Mouse (Mus musculus): Measurements from ENCODE around the gene Nr6a1. TPM values are rescaled to one million over a fixed set of nuclear protein-coding genes. Genes with fewer than 3 reads are reported as not detected.

The Nr6a1 gene
- total RNA-seq, 1 experiment = 40.7 TPM

DNA sequence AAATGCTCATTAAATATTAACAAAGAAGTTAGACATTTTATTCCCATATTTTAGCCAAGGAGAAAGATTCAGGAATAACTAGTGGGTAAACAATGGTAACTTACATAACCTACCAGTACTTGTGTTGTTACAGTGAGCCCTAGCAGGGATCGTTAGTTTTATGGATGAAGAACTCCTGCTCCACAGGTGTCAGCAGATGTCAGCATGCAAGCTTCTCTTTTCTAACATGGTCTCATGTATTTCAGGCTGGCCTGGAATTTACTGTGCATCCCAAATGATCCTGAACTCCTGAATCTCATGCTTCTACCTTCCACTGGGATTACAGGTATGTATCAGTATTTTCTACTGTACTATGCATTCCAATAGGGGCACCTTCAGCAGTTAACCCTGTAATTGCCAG lies 54.8 kb downstream of the Nr6a1 start:
- no peaks in the 10 kb centered on the region for H3K36me3 ChIP-seq (ENCODE audit: control insufficient read depth, insufficient read depth, low read length, poor library complexity, severe bottlenecking)
- in situ Hi-C loops (cut with MboI; ENCODE audit: low sequenced_read_pairs in 2 of 2, unreplicated experiment in 2 of 2) = no loop called here

DNA sequence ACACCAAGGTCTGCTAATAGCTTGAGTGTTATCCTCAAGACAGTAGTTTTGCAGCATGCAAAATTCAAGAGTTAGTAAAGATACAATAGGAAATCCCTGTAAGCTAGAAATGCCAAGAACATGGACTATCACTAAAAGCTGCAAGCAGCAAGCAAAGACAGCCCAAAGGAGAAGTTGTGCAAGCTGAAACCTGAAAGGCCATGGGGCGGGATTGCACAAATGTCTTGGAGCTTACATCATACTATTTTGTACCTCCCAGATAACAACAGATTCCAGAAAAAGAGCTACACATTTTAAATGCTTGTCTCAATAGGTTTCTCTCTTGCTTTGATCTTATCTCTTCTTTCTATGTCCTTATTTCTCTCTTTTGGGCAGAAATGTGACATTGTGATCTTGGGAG lies 60.8 kb downstream of the Nr6a1 start:
- no peak overlapping the region for H3K27ac ChIP-seq (ENCODE audit: insufficient read depth, low read depth, low read length, poor library complexity, severe bottlenecking)
- TF ChIP-seq CHD2 (IDR thresholded peaks at IDR 0.05; ENCODE audit: low read depth, low read length) (no peak), ZC3H11A (IDR thresholded peaks at IDR 0.05; ENCODE audit: borderline replicate concordance, low read depth, low read length) (no peak), MAFK (IDR thresholded peaks at IDR 0.05; ENCODE audit: insufficient read depth, low read depth, low read length) (no peak), HCFC1 (IDR thresholded peaks at IDR 0.05; ENCODE audit: borderline replicate concordance, insufficient read depth, low read length) (no peak), ZNF384 (IDR thresholded peaks at IDR 0.05; ENCODE audit: low read depth, low read length) (no peak)
- no peaks in the 10 kb centered on the region for H3K36me3 ChIP-seq (ENCODE audit: control insufficient read depth, insufficient read depth, low read length, poor library complexity, severe bottlenecking)
- no peak for DNase-seq (ENCODE audit: low read depth, low spot score)
- H3K4me1 ChIP-seq (ENCODE audit: control insufficient read depth in 2 of 2, insufficient read depth in 2 of 2, low read length in 2 of 2, poor library complexity in 1 of 2) = no peaks in the 10 kb centered on the region
- no peak overlapping the region for H3K9ac ChIP-seq (ENCODE audit: insufficient read depth, low read depth, low read length, poor library complexity, severe bottlenecking)
- H3K9me3 ChIP-seq (ENCODE audit: control insufficient read depth, insufficient read depth, low read depth, low read length) = no peaks in the 10 kb centered on the region
- no peak overlapping the region for H3K4me3 ChIP-seq (ENCODE audit: insufficient read depth in 1 of 2, low read depth in 1 of 2, low read length in 2 of 2, poor library complexity in 1 of 2, severe bottlenecking in 1 of 2)
- in situ Hi-C loops (cut with MboI; ENCODE audit: low sequenced_read_pairs in 2 of 2, unreplicated experiment in 2 of 2) = no loop called here

More for the DNA sequence above, 54.8 kb downstream of the Nr6a1 start:
- H3K9ac ChIP-seq (ENCODE audit: insufficient read depth, low read depth, low read length, poor library complexity, severe bottlenecking) = no peak overlapping the region
- DNase-seq (ENCODE audit: low read depth, low spot score) = no peak
- TF ChIP-seq ZNF384 (IDR thresholded peaks at IDR 0.05; ENCODE audit: low read depth, low read length) = no peak
- no peak for TF ChIP-seq ZC3H11A (IDR thresholded peaks at IDR 0.05; ENCODE audit: borderline replicate concordance, low read depth, low read length)
- no peak for TF ChIP-seq CHD2 (IDR thresholded peaks at IDR 0.05; ENCODE audit: low read depth, low read length)
- no peak for TF ChIP-seq MAFK (IDR thresholded peaks at IDR 0.05; ENCODE audit: insufficient read depth, low read depth, low read length)
- no peak for TF ChIP-seq HCFC1 (IDR thresholded peaks at IDR 0.05; ENCODE audit: borderline replicate concordance, insufficient read depth, low read length)
- no peaks in the 10 kb centered on the region for H3K9me3 ChIP-seq (ENCODE audit: control insufficient read depth, insufficient read depth, low read depth, low read length)
- H3K4me1 ChIP-seq (ENCODE audit: control insufficient read depth in 2 of 2, insufficient read depth in 2 of 2, low read length in 2 of 2, poor library complexity in 1 of 2) = peaks cover 0 to 2% of the 10 kb centered on the region in 2 experiments; a peak in 1 of 4 replicates
- H3K4me3 ChIP-seq (ENCODE audit: insufficient read depth in 1 of 2, low read depth in 1 of 2, low read length in 2 of 2, poor library complexity in 1 of 2, severe bottlenecking in 1 of 2) = no peak overlapping the region
- no peak overlapping the region for H3K27ac ChIP-seq (ENCODE audit: insufficient read depth, low read depth, low read length, poor library complexity, severe bottlenecking)

DNA sequence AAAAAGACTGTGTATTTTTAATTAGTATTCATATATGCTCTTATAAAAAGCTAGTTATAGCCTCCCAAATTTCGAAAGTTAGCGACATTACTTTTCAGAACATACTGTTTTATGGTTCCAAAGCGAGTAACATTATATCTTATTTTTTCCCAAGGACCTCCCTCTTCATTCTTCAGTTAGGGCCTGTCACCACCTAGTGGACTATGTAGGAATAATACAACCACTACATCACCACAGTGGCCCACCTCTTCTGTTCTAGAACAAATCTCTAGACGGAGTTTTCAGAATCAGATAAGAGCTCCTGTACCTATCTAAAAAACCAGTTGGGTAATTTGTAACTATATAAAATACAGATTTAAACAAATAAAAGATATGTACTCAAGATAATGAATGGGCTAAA lies 63.5 kb downstream of the Nr6a1 start:
- no peaks in the 10 kb centered on the region for H3K9me3 ChIP-seq (ENCODE audit: control insufficient read depth, insufficient read depth, low read depth, low read length)
- no peaks in the 10 kb centered on the region for H3K4me1 ChIP-seq (ENCODE audit: control insufficient read depth in 2 of 2, insufficient read depth in 2 of 2, low read length in 2 of 2, poor library complexity in 1 of 2)
- H3K9ac ChIP-seq (ENCODE audit: insufficient read depth, low read depth, low read length, poor library complexity, severe bottlenecking) = no peak overlapping the region
- H3K27ac ChIP-seq (ENCODE audit: insufficient read depth, low read depth, low read length, poor library complexity, severe bottlenecking) = no peak overlapping the region
- in situ Hi-C loops (cut with MboI; ENCODE audit: low sequenced_read_pairs in 2 of 2, unreplicated experiment in 2 of 2) = no loop called here
- H3K4me3 ChIP-seq (ENCODE audit: insufficient read depth in 1 of 2, low read depth in 1 of 2, low read length in 2 of 2, poor library complexity in 1 of 2, severe bottlenecking in 1 of 2) = no peak overlapping the region
- H3K36me3 ChIP-seq (ENCODE audit: control insufficient read depth, insufficient read depth, low read length, poor library complexity, severe bottlenecking) = no peaks in the 10 kb centered on the region
- no peak for DNase-seq (ENCODE audit: low read depth, low spot score)
- TF ChIP-seq HCFC1 (IDR thresholded peaks at IDR 0.05; ENCODE audit: borderline replicate concordance, insufficient read depth, low read length) (no peak), MAFK (IDR thresholded peaks at IDR 0.05; ENCODE audit: insufficient read depth, low read depth, low read length) (no peak), ZC3H11A (IDR thresholded peaks at IDR 0.05; ENCODE audit: borderline replicate concordance, low read depth, low read length) (0 out of 2 replicates have a peak, but pooled peaks have one; percentile 26), ZNF384 (IDR thresholded peaks at IDR 0.05; ENCODE audit: low read depth, low read length) (no peak)

DNA sequence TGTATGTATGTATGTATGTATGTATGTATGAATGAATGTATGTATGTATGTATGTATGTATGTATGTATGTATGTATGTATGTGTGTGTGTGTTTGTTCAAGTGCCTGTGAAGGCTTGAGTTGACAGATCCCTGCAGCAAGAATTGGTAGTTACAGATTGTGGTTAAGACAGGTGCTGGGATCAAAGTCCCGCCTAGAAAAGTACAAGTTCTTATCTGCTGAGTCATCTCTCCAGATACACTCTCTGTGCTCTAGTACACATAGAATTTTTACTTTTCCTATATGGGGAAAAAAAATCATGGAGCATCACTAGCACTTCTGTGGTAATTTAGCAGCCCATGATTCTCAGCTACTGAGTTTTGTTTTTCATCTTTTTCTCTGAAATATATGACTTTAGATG lies 75.7 kb downstream of the Nr6a1 start:
- in situ Hi-C loops (cut with MboI; ENCODE audit: low sequenced_read_pairs in 2 of 2, unreplicated experiment in 2 of 2) = no loop called here
- Histone ChIP-seq H3K27ac (ENCODE audit: insufficient read depth, low read depth, low read length, poor library complexity, severe bottlenecking) (no peak overlapping the region), H3K9me3 (ENCODE audit: control insufficient read depth, insufficient read depth, low read depth, low read length) (no peaks in the 10 kb centered on the region), H3K4me1 (ENCODE audit: control insufficient read depth in 2 of 2, insufficient read depth in 2 of 2, low read length in 2 of 2, poor library complexity in 1 of 2) (peaks cover 2 to 5% of the 10 kb centered on the region in 2 experiments), H3K4me3 (ENCODE audit: insufficient read depth in 1 of 2, low read depth in 1 of 2, low read length in 2 of 2, poor library complexity in 1 of 2, severe bottlenecking in 1 of 2) (no peak overlapping the region), H3K9ac (ENCODE audit: insufficient read depth, low read depth, low read length, poor library complexity, severe bottlenecking) (no peak overlapping the region), H3K36me3 (ENCODE audit: control insufficient read depth, insufficient read depth, low read length, poor library complexity, severe bottlenecking) (no peaks in the 10 kb centered on the region)
- TF ChIP-seq MAFK (IDR thresholded peaks at IDR 0.05; ENCODE audit: insufficient read depth, low read depth, low read length) (peak; percentile 68), ZNF384 (IDR thresholded peaks at IDR 0.05; ENCODE audit: low read depth, low read length) (no peak)
- DNase-seq (ENCODE audit: low read depth, low spot score) = no peak

DNA sequence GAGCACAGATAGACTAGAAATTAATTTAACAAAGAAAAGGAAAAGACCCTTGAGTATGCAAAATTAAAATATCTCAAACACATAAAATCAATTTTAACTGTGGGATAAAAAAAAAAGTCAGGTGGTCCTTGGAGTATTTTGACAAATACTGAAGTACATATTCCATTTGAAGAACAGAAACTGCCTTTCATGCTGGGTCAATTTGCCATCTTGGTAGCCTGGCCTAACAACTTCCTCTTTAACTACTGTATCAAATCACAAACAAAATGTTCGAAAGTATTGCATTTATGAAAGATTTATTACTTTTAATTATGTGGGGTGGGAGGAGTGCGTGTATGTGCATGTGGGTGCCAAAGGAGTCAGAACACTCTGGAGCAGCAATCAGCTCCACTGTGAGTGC lies 81.2 kb downstream of the Nr6a1 start:
- Histone ChIP-seq H3K9ac (ENCODE audit: insufficient read depth, low read depth, low read length, poor library complexity, severe bottlenecking) (no peak overlapping the region), H3K27ac (ENCODE audit: insufficient read depth, low read depth, low read length, poor library complexity, severe bottlenecking) (no peak overlapping the region), H3K4me3 (ENCODE audit: insufficient read depth in 1 of 2, low read depth in 1 of 2, low read length in 2 of 2, poor library complexity in 1 of 2, severe bottlenecking in 1 of 2) (no peak overlapping the region), H3K4me1 (ENCODE audit: control insufficient read depth in 2 of 2, insufficient read depth in 2 of 2, low read length in 2 of 2, poor library complexity in 1 of 2) (no peaks in the 10 kb centered on the region), H3K9me3 (ENCODE audit: control insufficient read depth, insufficient read depth, low read depth, low read length) (no peaks in the 10 kb centered on the region), H3K36me3 (ENCODE audit: control insufficient read depth, insufficient read depth, low read length, poor library complexity, severe bottlenecking) (no peaks in the 10 kb centered on the region)
- DNase-seq (ENCODE audit: low read depth, low spot score) = no peak
- TF ChIP-seq HCFC1 (IDR thresholded peaks at IDR 0.05; ENCODE audit: borderline replicate concordance, insufficient read depth, low read length) = no peak
- TF ChIP-seq ZNF384 (IDR thresholded peaks at IDR 0.05; ENCODE audit: low read depth, low read length) = no peak
- no peak for TF ChIP-seq MAFK (IDR thresholded peaks at IDR 0.05; ENCODE audit: insufficient read depth, low read depth, low read length)
- TF ChIP-seq CHD2 (IDR thresholded peaks at IDR 0.05; ENCODE audit: low read depth, low read length) = no peak
- in situ Hi-C loops (cut with MboI; ENCODE audit: low sequenced_read_pairs in 2 of 2, unreplicated experiment in 2 of 2) = no loop called here

All from ES-E14 (cell line).